8 mouse cellular contexts compared by ENCODE assay signal in genomic region chr15:98871916-98872888, GRCm38 (mm10). TPM values are rescaled to one million over a fixed set of nuclear protein-coding genes. Genes with fewer than 3 reads are reported as not detected.
DNase-seq lines count a peak whose midpoint lies in the region; ATAC-seq and TF ChIP-seq lines count a peak whose summit lies in the region.

No protein-coding gene starts in this region.

- CTCF ChIA-PET in Patski (lab: Charles Lee) = interaction anchor here (0.9 to 1.1 kb wide), 4 partner anchors 9 to 122 kb away, joined by 3 to 4 read pairs (median 3); no protein-coding TSS in a partner anchor

- in situ Hi-C loops in Patski (cut with MboI; ENCODE audit: low pct_unique_long_range_greater_than_20kb) = no loop called here

- peak overlapping the region; percentile 100 for H3K4me3 ChIP-seq in hindbrain, embryonic 13.5 days

- peak; percentile 73 for DNase-seq in Patski (ENCODE audit: low read depth, low spot score)
- DNase-seq in cerebellum, postnatal 14 days = peak; percentile 95
- DNase-seq in frontal cortex, postnatal 14 days (ENCODE audit: low spot score in 2 of 2) = peak; percentile 91 to 92
- DNase-seq in left cerebral cortex, adult 11 months (ENCODE audit: low spot score) = peak; percentile 89
- peak; percentile 94 to 95 for DNase-seq in lung, postnatal 4 days
- peak; percentile 91 for DNase-seq in retina, postnatal 7 days (ENCODE audit: low read depth, low spot score)
- peak; percentile 95 for DNase-seq in urinary bladder, adult 2 months (ENCODE audit: low spot score)

- H3K27ac ChIP-seq in hindbrain, embryonic 13.5 days = peak overlapping the region; percentile 99

- no peaks in the 10 kb centered on the region for H3K36me3 ChIP-seq in hindbrain, embryonic 13.5 days

- TF ChIP-seq CTCF in Patski (IDR thresholded peaks at IDR 0.05) = no peak

- peak; percentile 29 for ATAC-seq in Patski
- ATAC-seq in hindbrain, embryonic 13.5 days (ENCODE audit: low FRiP score) = peak; percentile 81

- peak overlapping the region; percentile 100 for H3K4me2 ChIP-seq in hindbrain, embryonic 13.5 days

- H3K27me3 ChIP-seq in Patski = no peaks in the 10 kb centered on the region
- no peaks in the 10 kb centered on the region for H3K27me3 ChIP-seq in hindbrain, embryonic 13.5 days

- peaks cover 42% of the 10 kb centered on the region for H3K4me1 ChIP-seq in hindbrain, embryonic 13.5 days (replicated peaks)

- 1% methylated on average over 51 of the region's 51 CpGs for WGBS in hindbrain, embryonic 13.5 days

- POLR2A ChIA-PET in Patski (lab: Charles Lee) = interaction anchor here (0.5 to 2.5 kb wide), 9 partner anchors 43 to 227 kb away, joined by 3 to 9 read pairs (median 4); partner anchors contain the start of genes Lmbr1l and Tuba1b

- H3K9ac ChIP-seq in hindbrain, embryonic 13.5 days = peak overlapping the region; percentile 99

- no peaks in the 10 kb centered on the region for H3K9me3 ChIP-seq in hindbrain, embryonic 13.5 days

RNA-seq across cellular contexts. Expression of gene Kmt2d, which starts 1.2 kb away (rescaled TPM):
- 29.6 TPM for polyA plus RNA-seq in Patski (2021)
- polyA plus RNA-seq in hindbrain, embryonic 13.5 days (2015; fragmentation: Nextera tagmentation; extraction: Ambion mirVana) = 11.6 and 12.1 TPM in 2 replicates
- 25.7 and 39.0 TPM in 2 replicates for polyA plus RNA-seq in urinary bladder, adult 2 months (2012; rRNA removed)

RNA-seq across cellular contexts. Expression of gene Rhebl1, which starts 22.1 kb away (rescaled TPM):
- polyA plus RNA-seq in Patski (2021) = 17.0 TPM
- polyA plus RNA-seq in hindbrain, embryonic 13.5 days (2015; fragmentation: Nextera tagmentation; extraction: Ambion mirVana) = 29.7 and 34.7 TPM in 2 replicates
- 10.2 and 12.4 TPM in 2 replicates for polyA plus RNA-seq in urinary bladder, adult 2 months (2012; rRNA removed)

RNA-seq across cellular contexts. Expression of gene Dhh, which starts 26.1 kb away (rescaled TPM):
- polyA plus RNA-seq in Patski (2021) = not detected
- 1.7 and 2.2 TPM in 2 replicates for polyA plus RNA-seq in hindbrain, embryonic 13.5 days (2015; fragmentation: Nextera tagmentation; extraction: Ambion mirVana)
- polyA plus RNA-seq in urinary bladder, adult 2 months (2012; rRNA removed) = 1.7 and 1.9 TPM in 2 replicates

RNA-seq across cellular contexts. Expression of gene Prkag1, which starts 40.9 kb away (rescaled TPM):
- polyA plus RNA-seq in Patski (2021) = 89.5 TPM
- polyA plus RNA-seq in hindbrain, embryonic 13.5 days (2015; fragmentation: Nextera tagmentation; extraction: Ambion mirVana) = 73.4 and 77.5 TPM in 2 replicates
- 83.1 and 89.5 TPM in 2 replicates for polyA plus RNA-seq in urinary bladder, adult 2 months (2012; rRNA removed)

RNA-seq across cellular contexts. Expression of gene Lmbr1l, which starts 45.8 kb away (rescaled TPM):
- 26.9 TPM for polyA plus RNA-seq in Patski (2021)
- polyA plus RNA-seq in hindbrain, embryonic 13.5 days (2015; fragmentation: Nextera tagmentation; extraction: Ambion mirVana) = 37.7 and 38.3 TPM in 2 replicates
- 32.8 and 43.4 TPM in 2 replicates for polyA plus RNA-seq in urinary bladder, adult 2 months (2012; rRNA removed)

Comparison
In these comparisons a context has a peak if more than half of its experiments do, and no peak if none do; other contexts are left out.
1. Peak in every context shown above with its lines: DNase-seq, ATAC-seq, H3K4me3 ChIP-seq and H3K27ac ChIP-seq.